Mouse (Mus musculus): ENCODE measurements around the gene Pin1rt1. TPM values are rescaled to one million over a fixed set of nuclear protein-coding genes. Genes with fewer than 3 reads are reported as not detected.

The Pin1rt1 gene
- polyA plus RNA-seq, 1 experiment, result not detected

- H3K9ac ChIP-seq (ENCODE audit: low read depth, poor library complexity, severe bottlenecking), result no peak overlapping the region
Observed at GRCm38 (mm10) chr2:104740248-104740949, 24.2 kb upstream of the Pin1rt1 start.

GRCm38 (mm10) chr2:104739691-104740090 is 23.5 kb upstream of the Pin1rt1 start:
- Histone ChIP-seq H3K4me1 (ENCODE audit: control insufficient read depth, insufficient read depth, low read length) (no peaks in the 10 kb centered on the region), H3K4me3 (ENCODE audit: low read depth, low read length) (no peak overlapping the region), H3K9ac (ENCODE audit: low read depth, poor library complexity, severe bottlenecking) (no peak overlapping the region), H3K36me3 (ENCODE audit: control insufficient read depth, insufficient read depth, low read length, poor library complexity, severe bottlenecking) (no peaks in the 10 kb centered on the region), H3K9me3 (replicated peaks; ENCODE audit: control insufficient read depth, insufficient read depth, low read length, poor library complexity, severe bottlenecking) (no peaks in the 10 kb centered on the region), H3K27me3 (ENCODE audit: control insufficient read depth, insufficient read depth, low read length, poor library complexity, severe bottlenecking) (no peaks in the 10 kb centered on the region), H3K27ac (ENCODE audit: insufficient read depth, low read length) (no peak overlapping the region)
- TF ChIP-seq POLR2A (IDR thresholded peaks at IDR 0.05; ENCODE audit: insufficient read depth, low read length) (no peak), EP300 (IDR thresholded peaks at IDR 0.05; ENCODE audit: insufficient read depth, low read depth, low read length) (no peak), CTCF (IDR thresholded peaks at IDR 0.05; ENCODE audit: low read depth, low read length) (no peak)

More at GRCm38 (mm10) chr2:104740248-104740949, 24.2 kb upstream of the Pin1rt1 start:
- Histone ChIP-seq H3K36me3 (ENCODE audit: control insufficient read depth, insufficient read depth, low read length, poor library complexity, severe bottlenecking) (no peaks in the 10 kb centered on the region), H3K27me3 (ENCODE audit: control insufficient read depth, insufficient read depth, low read length, poor library complexity, severe bottlenecking) (no peaks in the 10 kb centered on the region), H3K9me3 (replicated peaks; ENCODE audit: control insufficient read depth, insufficient read depth, low read length, poor library complexity, severe bottlenecking) (no peaks in the 10 kb centered on the region), H3K4me3 (ENCODE audit: low read depth, low read length) (no peak overlapping the region), H3K4me1 (ENCODE audit: control insufficient read depth, insufficient read depth, low read length) (no peaks in the 10 kb centered on the region), H3K27ac (ENCODE audit: insufficient read depth, low read length) (no peak overlapping the region)
- TF ChIP-seq CTCF (IDR thresholded peaks at IDR 0.05; ENCODE audit: low read depth, low read length) (no peak), POLR2A (IDR thresholded peaks at IDR 0.05; ENCODE audit: insufficient read depth, low read length) (no peak)

- Histone ChIP-seq H3K4me1 (ENCODE audit: control insufficient read depth, insufficient read depth, low read length) (no peaks in the 10 kb centered on the region), H3K27ac (ENCODE audit: insufficient read depth, low read length) (no peak overlapping the region), H3K36me3 (ENCODE audit: control insufficient read depth, insufficient read depth, low read length, poor library complexity, severe bottlenecking) (no peaks in the 10 kb centered on the region), H3K9me3 (replicated peaks; ENCODE audit: control insufficient read depth, insufficient read depth, low read length, poor library complexity, severe bottlenecking) (no peaks in the 10 kb centered on the region), H3K9ac (ENCODE audit: low read depth, poor library complexity, severe bottlenecking) (no peak overlapping the region), H3K27me3 (ENCODE audit: control insufficient read depth, insufficient read depth, low read length, poor library complexity, severe bottlenecking) (no peaks in the 10 kb centered on the region), H3K4me3 (ENCODE audit: low read depth, low read length) (no peak overlapping the region)
- TF ChIP-seq POLR2A (IDR thresholded peaks at IDR 0.05; ENCODE audit: insufficient read depth, low read length), result no peak
Observed at GRCm38 (mm10) chr2:104736241-104736640, 20.1 kb upstream of the Pin1rt1 start.

- no peak overlapping the region for H3K27ac ChIP-seq (ENCODE audit: insufficient read depth, low read length)
- H3K36me3 ChIP-seq (ENCODE audit: control insufficient read depth, insufficient read depth, low read length, poor library complexity, severe bottlenecking), result no peaks in the 10 kb centered on the region
- no peaks in the 10 kb centered on the region for H3K4me1 ChIP-seq (ENCODE audit: control insufficient read depth, insufficient read depth, low read length)
- H3K27me3 ChIP-seq (ENCODE audit: control insufficient read depth, insufficient read depth, low read length, poor library complexity, severe bottlenecking), result no peaks in the 10 kb centered on the region
- H3K9me3 ChIP-seq (replicated peaks; ENCODE audit: control insufficient read depth, insufficient read depth, low read length, poor library complexity, severe bottlenecking), result no peaks in the 10 kb centered on the region
- H3K9ac ChIP-seq (ENCODE audit: low read depth, poor library complexity, severe bottlenecking), result no peak overlapping the region
- no peak overlapping the region for H3K4me3 ChIP-seq (ENCODE audit: low read depth, low read length)
- TF ChIP-seq CTCF (IDR thresholded peaks at IDR 0.05; ENCODE audit: low read depth, low read length) (no peak), EP300 (IDR thresholded peaks at IDR 0.05; ENCODE audit: insufficient read depth, low read depth, low read length) (no peak), POLR2A (IDR thresholded peaks at IDR 0.05; ENCODE audit: insufficient read depth, low read length) (no peak)
Observed at GRCm38 (mm10) chr2:104732562-104733256, 16.5 kb upstream of the Pin1rt1 start.

- Histone ChIP-seq H3K27ac (ENCODE audit: insufficient read depth, low read length) (no peak overlapping the region), H3K9me3 (replicated peaks; ENCODE audit: control insufficient read depth, insufficient read depth, low read length, poor library complexity, severe bottlenecking) (no peaks in the 10 kb centered on the region), H3K36me3 (ENCODE audit: control insufficient read depth, insufficient read depth, low read length, poor library complexity, severe bottlenecking) (no peaks in the 10 kb centered on the region), H3K9ac (ENCODE audit: low read depth, poor library complexity, severe bottlenecking) (no peak overlapping the region), H3K4me1 (ENCODE audit: control insufficient read depth, insufficient read depth, low read length) (no peaks in the 10 kb centered on the region), H3K4me3 (ENCODE audit: low read depth, low read length) (no peak overlapping the region), H3K27me3 (ENCODE audit: control insufficient read depth, insufficient read depth, low read length, poor library complexity, severe bottlenecking) (no peaks in the 10 kb centered on the region)
- TF ChIP-seq POLR2A (IDR thresholded peaks at IDR 0.05; ENCODE audit: insufficient read depth, low read length) (no peak), CTCF (IDR thresholded peaks at IDR 0.05; ENCODE audit: low read depth, low read length) (no peak), EP300 (IDR thresholded peaks at IDR 0.05; ENCODE audit: insufficient read depth, low read depth, low read length) (no peak)
Observed at GRCm38 (mm10) chr2:104732033-104732444, 15.9 kb upstream of the Pin1rt1 start.

GRCm38 (mm10) chr2:104727369-104727768 is 11.2 kb upstream of the Pin1rt1 start:
- Histone ChIP-seq H3K27ac (ENCODE audit: insufficient read depth, low read length) (no peak overlapping the region), H3K9ac (ENCODE audit: low read depth, poor library complexity, severe bottlenecking) (no peak overlapping the region), H3K27me3 (ENCODE audit: control insufficient read depth, insufficient read depth, low read length, poor library complexity, severe bottlenecking) (no peaks in the 10 kb centered on the region), H3K9me3 (replicated peaks; ENCODE audit: control insufficient read depth, insufficient read depth, low read length, poor library complexity, severe bottlenecking) (no peaks in the 10 kb centered on the region), H3K4me3 (ENCODE audit: low read depth, low read length) (no peak overlapping the region), H3K4me1 (ENCODE audit: control insufficient read depth, insufficient read depth, low read length) (no peaks in the 10 kb centered on the region), H3K36me3 (ENCODE audit: control insufficient read depth, insufficient read depth, low read length, poor library complexity, severe bottlenecking) (no peaks in the 10 kb centered on the region; the same call in 1 of the 2 replicates)
- TF ChIP-seq POLR2A (IDR thresholded peaks at IDR 0.05; ENCODE audit: insufficient read depth, low read length), result no peak
- no peak for TF ChIP-seq EP300 (IDR thresholded peaks at IDR 0.05; ENCODE audit: insufficient read depth, low read depth, low read length)
- no peak for TF ChIP-seq CTCF (IDR thresholded peaks at IDR 0.05; ENCODE audit: low read depth, low read length)
